Mouse (Mus musculus): Measurements from ENCODE around the gene Senp6. TPM values are rescaled to one million over a fixed set of nuclear protein-coding genes. Genes with fewer than 3 reads are reported as not detected.

Senp6 gene
- polyA plus RNA-seq, 1 experiment: 120 TPM

DNA sequence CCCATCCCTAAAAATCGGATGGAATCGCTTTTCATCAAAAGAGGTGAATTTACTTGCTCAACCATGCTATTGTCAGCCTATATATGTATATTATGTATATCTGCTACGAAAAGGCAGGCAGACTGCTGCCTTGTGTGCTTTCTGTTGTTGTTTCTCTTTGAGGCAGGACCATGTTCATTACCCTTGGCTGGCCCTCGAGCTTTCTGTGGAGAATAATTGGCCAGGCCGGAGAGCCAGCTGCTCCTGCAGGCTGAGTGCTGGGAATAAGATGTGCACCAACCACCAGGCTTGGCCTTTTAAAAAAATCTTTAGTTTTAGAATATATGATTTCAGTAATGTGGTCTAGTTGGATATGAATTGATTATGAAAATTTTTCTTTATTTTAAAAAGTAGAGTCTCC is 117.4 kb downstream of the Senp6 start:
- TF ChIP-seq GATA1 (IDR thresholded peaks at IDR 0.05; ENCODE audit: low read length): no peak

DNA sequence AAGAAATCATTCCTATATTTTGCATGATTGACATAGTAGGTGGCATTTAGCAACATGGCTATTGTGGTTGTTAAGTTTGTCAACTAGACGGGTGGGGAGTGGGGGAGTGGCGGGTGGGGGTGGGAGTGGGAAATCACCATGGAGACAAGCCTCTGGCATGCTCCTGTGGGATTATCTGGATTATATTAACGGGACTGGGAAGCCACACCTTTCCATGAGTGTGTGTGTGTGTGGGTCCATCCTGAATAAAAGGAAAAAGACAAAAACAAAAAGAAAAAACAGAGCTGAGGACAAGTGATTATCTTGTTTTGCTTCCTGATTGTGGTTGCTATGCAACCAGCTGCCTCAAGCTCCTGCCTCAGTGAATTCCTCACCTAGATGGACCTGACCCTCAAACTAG is 119.0 kb downstream of the Senp6 start:
- TF ChIP-seq GATA1 (IDR thresholded peaks at IDR 0.05; ENCODE audit: low read length): no peak

DNA sequence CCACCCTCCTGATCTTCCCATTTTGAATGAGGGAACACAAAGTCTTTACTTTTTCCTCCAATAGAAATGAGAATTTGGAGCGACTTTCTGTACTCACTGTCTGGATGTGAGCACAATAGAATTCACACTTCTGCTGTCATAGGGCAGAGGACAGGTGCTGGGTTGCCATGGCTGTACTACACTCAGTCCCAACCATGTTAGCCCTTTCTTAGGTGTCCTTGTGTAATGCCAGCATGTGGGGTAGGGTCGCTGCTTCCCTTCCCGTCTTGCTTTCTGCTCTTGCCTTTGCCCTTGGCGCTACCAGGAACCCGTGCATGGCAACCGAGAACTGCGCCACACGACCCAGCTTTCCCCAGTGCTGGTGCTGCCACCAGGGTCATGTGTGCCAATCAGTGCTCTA is 120.0 kb downstream of the Senp6 start:
- TF ChIP-seq GATA1 (IDR thresholded peaks at IDR 0.05; ENCODE audit: low read length): no peak

DNA sequence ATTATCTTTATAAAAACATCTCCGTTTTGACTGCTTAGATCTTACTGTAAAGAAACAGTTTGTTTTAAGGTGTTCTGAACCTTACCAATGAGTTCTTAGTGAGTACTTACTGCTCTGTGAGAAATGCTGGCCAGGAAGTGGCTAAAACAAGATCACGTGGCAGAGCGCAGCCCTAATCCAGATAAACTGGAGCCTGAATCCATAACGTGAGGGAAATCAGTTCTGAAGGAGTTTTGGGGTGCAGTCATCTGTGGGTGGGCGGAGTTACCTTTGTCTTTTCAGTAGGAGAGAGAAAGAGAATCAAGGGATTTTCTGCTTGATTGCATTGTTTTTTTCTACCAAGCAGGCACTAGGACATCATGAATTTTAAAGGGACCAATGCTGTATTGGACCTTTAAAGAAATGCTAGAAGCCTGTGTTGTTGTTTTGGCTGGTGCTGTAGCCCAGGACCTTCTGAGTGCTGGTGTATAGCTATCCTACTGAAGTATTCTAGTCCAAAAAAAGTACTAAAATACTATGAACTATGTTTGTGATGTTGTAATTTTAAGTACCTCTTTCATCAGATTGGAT is 121.7 kb downstream of the Senp6 start:
- TF ChIP-seq GATA1 (IDR thresholded peaks at IDR 0.05; ENCODE audit: low read length): no peak

DNA sequence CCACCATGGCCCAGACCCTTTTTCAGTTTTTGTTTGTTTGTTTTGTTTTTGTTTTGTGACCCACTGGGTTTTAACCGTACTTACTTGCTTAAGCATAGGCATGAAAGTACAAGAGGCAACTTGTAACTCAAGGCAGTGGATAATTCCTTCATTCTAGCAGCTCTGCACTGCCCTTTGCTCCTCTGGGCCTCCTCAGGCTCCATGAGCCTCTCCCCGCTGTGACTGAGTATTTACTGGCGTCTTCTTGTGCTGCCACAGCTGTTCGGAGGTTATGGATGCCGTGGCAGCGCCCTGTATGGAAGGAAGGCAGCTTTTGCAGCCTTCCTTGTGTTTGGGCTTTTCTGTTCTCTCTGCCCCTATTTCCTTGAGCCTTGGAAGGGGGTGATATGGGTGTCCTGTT is 124.5 kb downstream of the Senp6 start:
- TF ChIP-seq GATA1 (IDR thresholded peaks at IDR 0.05; ENCODE audit: low read length): no peak

DNA sequence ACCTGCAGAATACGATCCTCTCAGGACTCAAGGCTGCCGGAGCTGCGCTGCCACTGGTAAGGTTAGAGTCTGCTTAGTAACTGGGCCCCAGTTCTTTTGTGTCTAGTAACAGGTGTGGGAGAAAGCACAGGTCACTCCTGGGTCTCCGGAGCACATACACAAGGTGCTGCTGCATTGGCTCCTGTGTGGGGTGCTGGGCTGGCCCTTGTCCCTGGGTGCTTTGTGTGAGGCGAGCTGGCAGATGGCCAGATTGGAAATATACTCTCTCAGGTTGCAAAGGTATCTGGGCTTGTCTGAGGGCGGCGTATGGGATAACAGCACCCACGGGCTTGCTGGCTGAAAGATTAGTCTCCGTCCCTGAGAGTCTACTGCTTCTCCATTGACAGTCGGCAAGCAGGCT is 125.6 kb downstream of the Senp6 start:
- TF ChIP-seq GATA1 (IDR thresholded peaks at IDR 0.05; ENCODE audit: low read length): no peak

DNA sequence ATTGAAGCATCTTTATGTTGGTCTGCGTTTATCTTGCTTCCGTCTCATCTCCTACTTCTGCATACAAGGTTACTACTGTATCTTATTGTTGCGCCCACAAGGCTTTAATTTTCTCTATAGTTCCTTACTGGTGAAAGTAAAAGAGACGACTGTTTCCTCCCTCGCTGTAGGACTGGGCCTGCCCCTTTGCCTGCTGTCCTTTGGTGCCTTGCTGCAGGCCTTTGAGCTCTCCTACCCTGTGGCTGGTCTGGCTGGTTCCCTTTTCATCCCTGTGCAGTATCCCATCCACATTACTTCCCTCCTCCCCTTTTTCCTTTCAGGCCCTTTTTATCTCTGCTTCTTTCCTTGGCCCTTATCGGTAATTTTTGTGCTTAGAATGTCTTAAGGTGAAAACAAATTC is 127.7 kb downstream of the Senp6 start:
- no peak for TF ChIP-seq GATA1 (IDR thresholded peaks at IDR 0.05; ENCODE audit: low read length)

Other genes with a start within 250 kb of the Senp6 start
- not detected in 2 replicates for gene Filip1, start 54.1 kb upstream of the Senp6 start, polyA plus RNA-seq (2012)
- gene Myo6, start 98.1 kb downstream of the Senp6 start, polyA plus RNA-seq (2012): 15.6 and 19.7 TPM in 2 replicates